Comparison of ENCODE assay signal across 13 mouse cellular contexts in the genomic region with DNA sequence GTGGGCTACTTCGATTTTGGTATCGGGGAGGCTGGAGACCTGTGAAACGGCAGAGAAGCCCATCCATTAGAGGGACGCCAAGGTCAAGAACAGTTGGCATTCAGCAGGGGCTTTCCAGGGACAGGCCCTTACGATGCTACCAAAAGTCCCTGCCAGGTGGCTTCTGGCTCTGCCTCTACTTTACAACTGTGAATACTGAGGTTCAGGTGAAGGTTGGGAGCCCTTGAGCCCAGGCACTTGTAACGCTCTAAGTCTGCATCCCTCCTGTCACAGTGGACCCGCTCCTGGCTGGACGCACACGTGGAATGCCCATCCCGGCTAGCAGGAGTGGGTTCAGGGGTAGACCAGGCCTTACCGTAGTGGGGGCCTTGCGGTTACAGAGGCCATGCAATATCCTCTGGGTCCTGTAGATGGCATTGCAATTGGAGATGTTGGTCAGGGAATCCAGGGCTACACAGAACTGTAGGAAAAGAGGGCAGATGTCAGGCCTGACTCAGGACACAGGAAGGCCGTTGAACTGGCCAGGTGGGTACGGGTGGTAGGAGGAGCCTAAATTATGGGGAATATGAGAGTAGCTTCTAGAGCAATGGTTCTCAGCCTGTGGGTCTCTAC. TPM values are rescaled to one million over a fixed set of nuclear protein-coding genes. Genes with fewer than 3 reads are reported as not detected.
DNase-seq lines count a peak whose midpoint lies in the region; ATAC-seq and TF ChIP-seq lines count a peak whose summit lies in the region.
"Had no signal": no experiment of that assay in that cellular context is flagged by ENCODE, and none has a peak within 500 bp of the region (broad histone marks: within the 10 kb centered on the region; RNA-seq: fewer than 3 reads in every experiment).

No protein-coding gene starts in this region.

- no peak overlapping the region for H3K9ac ChIP-seq in hindbrain, embryonic 12.5 days
- no peak overlapping the region for H3K9ac ChIP-seq in midbrain, postnatal 0 days (replicated peaks; ENCODE audit: low read length, poor library complexity, severe bottlenecking)
- no peak overlapping the region for H3K9ac ChIP-seq in midbrain, embryonic 13.5 days (replicated peaks)
- H3K9ac ChIP-seq: lung, embryonic 15.5 days; neural tube, embryonic 12.5 days had no signal

- ATAC-seq in hindbrain, embryonic 12.5 days (ENCODE audit: low FRiP score): no peak; the same call in 1 of the 2 replicates
- ATAC-seq in midbrain, postnatal 0 days (ENCODE audit: low FRiP score): no peak
- no peak for ATAC-seq in midbrain, embryonic 13.5 days

- H3K27me3 ChIP-seq in hindbrain, embryonic 10.5 days (ENCODE audit: insufficient read depth, poor library complexity, severe bottlenecking): peaks cover 42% of the 10 kb centered on the region
- H3K27me3 ChIP-seq in hindbrain, embryonic 12.5 days: peaks cover 19% of the 10 kb centered on the region
- peaks cover 5% of the 10 kb centered on the region; the same call in 1 of the 2 replicates for H3K27me3 ChIP-seq in midbrain, postnatal 0 days (ENCODE audit: insufficient read depth, low read length)
- peaks cover 29% of the 10 kb centered on the region for H3K27me3 ChIP-seq in midbrain, embryonic 13.5 days

- no peaks in the 10 kb centered on the region for H3K9me3 ChIP-seq in hindbrain, embryonic 10.5 days
- no peaks in the 10 kb centered on the region for H3K9me3 ChIP-seq in hindbrain, embryonic 12.5 days (replicated peaks)
- no peaks in the 10 kb centered on the region for H3K9me3 ChIP-seq in midbrain, postnatal 0 days (ENCODE audit: low read length)
- no peaks in the 10 kb centered on the region for H3K9me3 ChIP-seq in midbrain, embryonic 13.5 days
- H3K9me3 ChIP-seq: lung, embryonic 15.5 days; neural tube, embryonic 12.5 days had no signal

- peak; percentile 61 for TF ChIP-seq CTCF in midbrain, postnatal 0 days (IDR thresholded peaks at IDR 0.05)

- peak; percentile 24 for DNase-seq in hindbrain, embryonic 10.5 days (ENCODE audit: low spot score)
- DNase-seq in midbrain, postnatal 0 days (ENCODE audit: low spot score): no peak
- DNase-seq in embryo, embryonic 10 days (ENCODE audit: low spot score): peak; percentile 52
- no peak for DNase-seq in adrenal gland, postnatal 10 days
- no peak for DNase-seq in thymus, postnatal 0 days (ENCODE audit: low spot score)
- no peak for DNase-seq in urinary bladder, postnatal 4 days (ENCODE audit: low spot score in 2 of 2)
- DNase-seq: cerebellum, adult 9-11 months; heart, postnatal 36 days had no signal

- H3K4me2 ChIP-seq in hindbrain, embryonic 12.5 days (replicated peaks): no peak overlapping the region
- H3K4me2 ChIP-seq in midbrain, postnatal 0 days (ENCODE audit: low read depth, low read length, poor library complexity, severe bottlenecking): no peak overlapping the region
- H3K4me2 ChIP-seq in midbrain, embryonic 13.5 days (replicated peaks): no peak overlapping the region
- H3K4me2 ChIP-seq: lung, embryonic 15.5 days; neural tube, embryonic 12.5 days had no signal

- 71% methylated on average over 14 of the region's 14 CpGs for WGBS in hindbrain, embryonic 10.5 days
- WGBS in hindbrain, embryonic 12.5 days: 68% methylated on average over 14 of the region's 14 CpGs
- 76% methylated on average over 14 of the region's 14 CpGs for WGBS in midbrain, postnatal 0 days
- WGBS in midbrain, embryonic 13.5 days: 71% methylated on average over 14 of the region's 14 CpGs

- no peak overlapping the region for H3K4me3 ChIP-seq in hindbrain, embryonic 10.5 days
- no peak overlapping the region for H3K4me3 ChIP-seq in hindbrain, embryonic 12.5 days
- H3K4me3 ChIP-seq in midbrain, postnatal 0 days (ENCODE audit: low read depth, low read length): no peak overlapping the region
- no peak overlapping the region for H3K4me3 ChIP-seq in midbrain, embryonic 13.5 days (replicated peaks)
- H3K4me3 ChIP-seq: lung, embryonic 15.5 days; neural tube, embryonic 12.5 days had no signal

- H3K4me1 ChIP-seq in hindbrain, embryonic 10.5 days (replicated peaks): peaks cover 24% of the 10 kb centered on the region
- H3K4me1 ChIP-seq in hindbrain, embryonic 12.5 days: peaks cover 14% of the 10 kb centered on the region
- no peaks in the 10 kb centered on the region for H3K4me1 ChIP-seq in midbrain, postnatal 0 days (ENCODE audit: insufficient read depth, low read length)
- peaks cover 10% of the 10 kb centered on the region for H3K4me1 ChIP-seq in midbrain, embryonic 13.5 days (replicated peaks)

- H3K36me3 ChIP-seq in hindbrain, embryonic 10.5 days: no peaks in the 10 kb centered on the region
- no peaks in the 10 kb centered on the region for H3K36me3 ChIP-seq in hindbrain, embryonic 12.5 days
- H3K36me3 ChIP-seq in midbrain, postnatal 0 days (ENCODE audit: insufficient read depth, low read length): no peaks in the 10 kb centered on the region
- no peaks in the 10 kb centered on the region for H3K36me3 ChIP-seq in midbrain, embryonic 13.5 days
- H3K36me3 ChIP-seq: lung, embryonic 15.5 days; neural tube, embryonic 12.5 days had no signal

- H3K27ac ChIP-seq in hindbrain, embryonic 10.5 days: no peak overlapping the region
- H3K27ac ChIP-seq in hindbrain, embryonic 12.5 days: no peak overlapping the region
- no peak overlapping the region for H3K27ac ChIP-seq in midbrain, postnatal 0 days (ENCODE audit: low read depth, low read length)
- no peak overlapping the region for H3K27ac ChIP-seq in midbrain, embryonic 13.5 days
- H3K27ac ChIP-seq: lung, embryonic 15.5 days; neural tube, embryonic 12.5 days had no signal

RNA-seq across cellular contexts. Expression of a gene that starts 2.3 kb away (rescaled TPM):
- not detected in 2 replicates for polyA plus RNA-seq in hindbrain, embryonic 10.5 days (2016; fragmentation: Nextera tagmentation; extraction: Ambion mirVana)
- polyA plus RNA-seq in hindbrain, embryonic 12.5 days (2016; fragmentation: Nextera tagmentation; extraction: Ambion mirVana): not detected in 2 replicates
- total RNA-seq in midbrain, postnatal 0 days (2014; rRNA removed): not detected in 2 replicates
- polyA plus RNA-seq in midbrain, postnatal 0 days (2015; fragmentation: Nextera tagmentation; extraction: Ambion mirVana): not detected in 2 replicates
- polyA plus RNA-seq in midbrain, embryonic 13.5 days (2015; fragmentation: Nextera tagmentation; extraction: Ambion mirVana): not detected in 2 replicates
- not detected for total RNA-seq in adrenal gland, postnatal 10 days (2021)
- 1.0 and 1.3 TPM in 2 replicates for polyA plus RNA-seq in thymus, postnatal 0 days (2015; fragmentation: Nextera tagmentation; extraction: Ambion mirVana)
- total RNA-seq: heart, postnatal 36 days; layer of hippocampus, postnatal 10 days had no signal
- polyA plus RNA-seq: neural tube, embryonic 12.5 days had no signal

RNA-seq across cellular contexts. Expression of a gene that starts 13.8 kb away (rescaled TPM):
- 0.66 and 1.2 TPM in 2 replicates for polyA plus RNA-seq in hindbrain, embryonic 10.5 days (2016; fragmentation: Nextera tagmentation; extraction: Ambion mirVana)
- polyA plus RNA-seq in hindbrain, embryonic 12.5 days (2016; fragmentation: Nextera tagmentation; extraction: Ambion mirVana): 1.8 and 2.3 TPM in 2 replicates
- not detected in 2 replicates for total RNA-seq in midbrain, postnatal 0 days (2014; rRNA removed)
- 3.9 and 4.9 TPM in 2 replicates for polyA plus RNA-seq in midbrain, postnatal 0 days (2015; fragmentation: Nextera tagmentation; extraction: Ambion mirVana)
- polyA plus RNA-seq in midbrain, embryonic 13.5 days (2015; fragmentation: Nextera tagmentation; extraction: Ambion mirVana): 2.8 and 4.2 TPM in 2 replicates
- not detected for total RNA-seq in adrenal gland, postnatal 10 days (2021)
- polyA plus RNA-seq in thymus, postnatal 0 days (2015; fragmentation: Nextera tagmentation; extraction: Ambion mirVana): 1.2 and 1.5 TPM in 2 replicates
- total RNA-seq: heart, postnatal 36 days; layer of hippocampus, postnatal 10 days had no signal

Comparison
In these comparisons a context has a peak if more than half of its experiments do, and no peak if none do; other contexts are left out.
1. DNase-seq: peak in hindbrain, embryonic 10.5 days (single experiment) and embryo, embryonic 10 days (single experiment); none in midbrain, postnatal 0 days (single experiment), adrenal gland, postnatal 10 days (single experiment), thymus, postnatal 0 days (single experiment) and urinary bladder, postnatal 4 days (0 of 2).